Mouse (Mus musculus) liver, embryonic 15.5 days (tissue): ENCODE results near the gene Dennd1c. TPM values are rescaled to one million over a fixed set of nuclear protein-coding genes. Genes with fewer than 3 reads are reported as not detected.
A peak's percentile ranks its signal among the peaks of the same experiment; 100 is the strongest.

Source experiments
- ATAC-seq: fragments of 200-750 bp; cut with Nextera tagmentation; 2 replicates; pipeline ENCODE4 v1.8.0; 2017; ENCODE audit warnings: moderate number of reproducible peaks, mild to moderate bottlenecking, moderate library complexity; ENCODE audit not compliant: insufficient read depth
- H3K27ac ChIP-seq: fragments of 300-500 bp; sonication (generic); replicated peaks from 2 replicates; pipeline ENCODE4 v1.5.1; 2015; ENCODE audit warnings: mild to moderate bottlenecking, inconsistent platforms
- H3K27me3 ChIP-seq: fragments of 300-500 bp; sonication (generic); 2 replicates; pipeline ENCODE4 v1.6.1; 2015; ENCODE audit warnings: mild to moderate bottlenecking, inconsistent platforms
- H3K36me3 ChIP-seq: fragments of 300-500 bp; sonication (generic); replicated peaks from 2 replicates; pipeline ENCODE4 v1.6.1; 2015; ENCODE audit warnings: moderate library complexity, mild to moderate bottlenecking, inconsistent platforms
- H3K4me1 ChIP-seq: fragments of 300-500 bp; sonication (generic); replicated peaks from 2 replicates; pipeline ENCODE4 v1.6.1; 2015; ENCODE audit warnings: inconsistent platforms
- H3K4me2 ChIP-seq: fragments of 300-500 bp; sonication (generic); 2 replicates; pipeline ENCODE4 v1.6.1; 2015; ENCODE audit warnings: moderate library complexity, mild to moderate bottlenecking, inconsistent platforms
- H3K4me3 ChIP-seq: fragments of 300-500 bp; sonication (generic); replicated peaks from 2 replicates; pipeline ENCODE4 v1.5.1; 2015; ENCODE audit warnings: mild to moderate bottlenecking, inconsistent platforms
- H3K9ac ChIP-seq: fragments of 300-500 bp; sonication (generic); 2 replicates; pipeline ENCODE4 v1.6.1; 2015; ENCODE audit warnings: moderate library complexity, mild to moderate bottlenecking, inconsistent platforms
- H3K9me3 ChIP-seq: fragments of 300-500 bp; sonication (generic); replicated peaks from 2 replicates; pipeline ENCODE4 v1.6.1; 2016; ENCODE audit warnings: inconsistent platforms
- WGBS: fragments of 180-500 bp; shearing (Covaris S2); methylation state at CpG from one replicate; pipeline ENCODE4 v1.1.7; 2015; ENCODE audit warnings: mixed read lengths; ENCODE audit not compliant: insufficient replicate concordance; 5-methylcytosine and 5-hydroxymethylcytosine counted together
- polyA plus RNA-seq: library from polyadenylated mRNA; unstranded; fragments of >200 nt; fragmentation: Nextera tagmentation; extraction: Ambion mirVana; gene quantifications from 2 replicates; pipeline ENCODE4 v1.2.1, GENCODE M21; 2015

Gene Dennd1c
- polyA plus RNA-seq, 1 experiment from 2014 or later: 2.6 TPM

DNA sequence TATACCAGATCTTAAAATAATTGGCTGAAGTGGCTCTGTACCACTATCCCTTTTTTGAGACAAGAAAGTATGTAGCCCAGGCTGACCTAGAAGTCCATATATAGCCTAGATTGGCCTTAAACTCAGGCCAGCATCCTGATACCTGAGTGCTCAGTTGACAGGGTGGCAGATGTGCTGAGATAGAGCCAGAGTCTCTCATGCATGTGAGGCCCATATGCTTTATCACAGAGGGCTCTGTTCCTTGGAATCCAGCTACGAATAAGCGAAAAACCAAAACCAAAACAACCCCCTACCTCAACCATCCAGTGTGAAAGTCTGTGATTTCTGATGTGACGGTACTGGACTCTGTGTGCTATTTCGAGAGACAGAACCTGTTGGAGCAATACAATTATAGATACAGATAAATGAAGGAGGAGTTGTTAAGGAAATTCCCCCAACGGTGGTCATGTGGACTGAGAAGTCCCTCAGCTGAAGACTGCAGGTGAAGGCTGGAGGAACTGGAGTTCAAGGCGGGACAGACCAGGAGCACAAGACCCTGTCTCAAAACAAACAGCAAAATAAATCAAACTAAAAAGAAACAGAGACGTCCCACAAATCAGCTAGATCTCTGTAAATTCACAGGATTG is 29.8 kb upstream of the Dennd1c start:
- H3K27me3 ChIP-seq: peaks cover 45% of the 10 kb centered on the region
- no peak overlapping the region for H3K9ac ChIP-seq
- H3K27ac ChIP-seq: no peak overlapping the region
- peaks cover 10% of the 10 kb centered on the region for H3K4me1 ChIP-seq
- 56% methylated on average over 7 of the region's 7 CpGs for WGBS
- no peaks in the 10 kb centered on the region for H3K36me3 ChIP-seq
- H3K4me3 ChIP-seq: no peak overlapping the region
- ATAC-seq: no peak
- no peak overlapping the region for H3K4me2 ChIP-seq
- H3K9me3 ChIP-seq: no peaks in the 10 kb centered on the region

DNA sequence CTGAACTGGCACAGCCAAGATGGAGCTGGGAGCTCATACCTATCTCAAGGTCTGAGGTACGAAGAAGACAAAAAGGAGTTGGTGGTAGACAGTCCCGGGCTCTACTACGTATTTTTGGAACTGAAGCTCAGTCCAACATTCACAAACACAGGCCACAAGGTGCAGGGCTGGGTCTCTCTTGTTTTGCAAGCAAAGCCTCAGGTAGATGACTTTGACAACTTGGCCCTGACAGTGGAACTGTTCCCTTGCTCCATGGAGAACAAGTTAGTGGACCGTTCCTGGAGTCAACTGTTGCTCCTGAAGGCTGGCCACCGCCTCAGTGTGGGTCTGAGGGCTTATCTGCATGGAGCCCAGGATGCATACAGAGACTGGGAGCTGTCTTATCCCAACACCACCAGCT is 28.8 kb upstream of the Dennd1c start:
- 65% methylated on average over 5 of the region's 5 CpGs for WGBS

DNA sequence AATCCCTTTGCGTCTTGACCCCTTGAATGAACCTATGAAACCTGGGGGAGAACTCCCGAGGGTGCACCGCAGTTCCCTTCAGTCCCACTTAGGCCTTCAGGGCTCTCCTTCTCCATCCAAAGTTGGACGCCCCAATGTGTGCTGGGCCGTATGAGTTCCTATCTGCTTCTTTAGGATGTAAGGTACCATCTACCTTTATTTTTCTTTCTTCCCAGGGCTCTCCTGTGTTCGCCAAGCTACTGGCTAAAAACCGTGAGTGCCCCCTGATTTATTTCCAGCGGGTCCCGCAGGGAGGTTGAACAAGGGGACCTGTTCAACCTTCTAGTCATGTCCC is 27.7 kb upstream of the Dennd1c start:
- Histone ChIP-seq H3K27me3 (peaks cover 45% of the 10 kb centered on the region), H3K4me2 (peak overlapping the region; percentile 74), H3K9ac (no peak overlapping the region), H3K36me3 (no peaks in the 10 kb centered on the region), H3K27ac (no peak overlapping the region), H3K4me3 (peak overlapping the region; percentile 53), H3K9me3 (no peaks in the 10 kb centered on the region), H3K4me1 (peaks cover 10% of the 10 kb centered on the region)
- WGBS: 19% methylated on average over 9 of the region's 9 CpGs
- no peak for ATAC-seq

More for the DNA sequence above, 28.8 kb upstream of the Dennd1c start:
- Histone ChIP-seq H3K4me1 (peaks cover 10% of the 10 kb centered on the region), H3K4me3 (no peak overlapping the region), H3K9me3 (no peaks in the 10 kb centered on the region), H3K36me3 (no peaks in the 10 kb centered on the region), H3K27me3 (peaks cover 45% of the 10 kb centered on the region), H3K9ac (no peak overlapping the region), H3K4me2 (no peak overlapping the region), H3K27ac (no peak overlapping the region)
- ATAC-seq: no peak

DNA sequence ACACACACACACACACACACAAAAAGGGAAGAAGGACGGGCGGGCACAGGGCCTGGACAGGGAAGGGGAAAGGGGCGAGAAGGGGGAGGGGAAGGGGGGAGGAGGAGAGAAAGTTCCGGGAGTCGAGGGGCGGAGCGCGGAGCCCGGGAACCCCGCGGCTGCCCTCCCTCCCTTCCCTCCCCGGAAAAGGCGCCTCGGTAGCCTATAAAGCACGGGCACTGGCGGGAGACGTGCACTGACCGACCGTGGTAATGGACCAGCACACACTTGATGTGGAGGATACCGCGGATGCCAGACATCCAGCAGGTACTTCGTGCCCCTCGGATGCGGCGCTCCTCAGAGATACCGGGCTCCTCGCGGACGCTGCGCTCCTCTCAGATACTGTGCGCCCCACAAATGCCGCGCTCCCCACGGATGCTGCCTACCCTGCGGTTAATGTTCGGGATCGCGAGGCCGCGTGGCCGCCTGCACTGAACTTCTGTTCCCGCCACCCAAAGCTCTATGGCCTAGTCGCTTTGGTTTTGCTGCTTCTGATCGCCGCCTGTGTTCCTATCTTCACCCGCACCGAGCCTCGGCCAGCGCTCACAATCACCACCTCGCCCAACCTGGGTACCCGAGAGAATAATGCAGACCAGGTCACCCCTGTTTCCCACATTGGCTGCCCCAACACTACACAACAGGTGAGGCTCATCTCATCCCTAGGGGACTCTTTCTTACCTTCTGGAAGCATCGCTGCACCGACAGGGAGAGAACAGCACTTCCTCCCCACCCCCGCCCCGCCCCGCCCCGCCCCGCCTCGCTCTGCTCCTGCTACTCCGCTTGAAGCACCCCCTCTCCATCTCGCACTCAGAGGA is 27.1 kb upstream of the Dennd1c start, which contains the start of gene Tnfsf9:
Tnfsf9 (plus strand) TSS at position 145 of the 854 bp plus-strand sequence.
- H3K4me2 ChIP-seq: peak within 1 kb of the TSS; percentile 74
- H3K9ac ChIP-seq: no peak within 1 kb of the TSS
- 0 out of 2 replicates have a peak, but pooled peaks have one; percentile 42 for ATAC-seq
- WGBS: 1% methylated on average over 60 of the region's 61 CpGs
- H3K4me3 ChIP-seq: peak within 1 kb of the TSS; percentile 53
- H3K27me3 ChIP-seq: peaks cover 45% of the 10 kb centered on the region
- H3K36me3 ChIP-seq: no peaks in the 10 kb centered on the region
- H3K4me1 ChIP-seq: peaks cover 10% of the 10 kb centered on the region
- no peak within 1 kb of the TSS for H3K27ac ChIP-seq
- H3K9me3 ChIP-seq: no peaks in the 10 kb centered on the region

DNA sequence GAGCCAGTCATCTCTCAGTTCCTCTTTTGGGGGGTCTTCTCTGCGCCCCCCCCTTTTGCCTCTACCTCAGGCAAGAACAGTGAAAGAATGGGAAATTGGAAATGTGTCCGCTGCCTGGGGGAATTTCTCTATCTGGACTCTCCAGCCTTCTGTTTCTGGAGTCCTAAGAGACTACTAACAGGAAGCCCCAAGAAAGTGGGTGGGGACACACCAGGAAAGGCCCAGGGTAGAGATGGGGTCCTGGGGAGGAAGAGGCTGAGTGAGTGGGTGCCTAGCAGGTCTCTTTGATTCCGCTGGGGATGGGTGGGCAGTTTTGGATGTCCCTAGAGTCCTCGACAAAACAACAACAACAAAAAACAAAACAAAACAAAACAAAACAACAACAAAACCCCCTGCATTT is 26.2 kb upstream of the Dennd1c start:
- no peak overlapping the region for H3K9ac ChIP-seq
- H3K36me3 ChIP-seq: no peaks in the 10 kb centered on the region
- no peak for ATAC-seq
- H3K4me3 ChIP-seq: peak overlapping the region; percentile 53
- 28% methylated on average over 4 of the region's 4 CpGs for WGBS
- peaks cover 43% of the 10 kb centered on the region for H3K27me3 ChIP-seq
- peaks cover 10% of the 10 kb centered on the region for H3K4me1 ChIP-seq
- peak overlapping the region; percentile 74 for H3K4me2 ChIP-seq
- no peaks in the 10 kb centered on the region for H3K9me3 ChIP-seq
- no peak overlapping the region for H3K27ac ChIP-seq

DNA sequence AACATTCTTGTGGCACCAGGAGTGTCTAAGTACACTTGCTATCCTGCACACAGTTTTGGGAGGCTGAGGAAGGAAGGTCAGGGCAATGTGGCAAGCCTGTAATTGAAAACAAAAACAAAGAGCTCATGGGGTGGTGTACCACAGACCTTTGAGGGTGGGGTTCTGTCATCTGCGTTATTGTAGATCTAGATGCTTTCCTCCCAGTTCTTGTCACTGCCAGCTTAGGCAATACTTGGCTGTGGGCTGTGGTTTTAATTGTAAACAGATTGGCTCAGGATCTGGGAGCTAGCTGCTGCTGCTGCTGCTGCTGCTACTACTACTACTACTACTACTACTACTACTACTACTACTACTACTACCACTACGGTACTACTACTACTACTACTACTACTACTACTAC is 24.0 kb upstream of the Dennd1c start:
- no peak overlapping the region for H3K4me2 ChIP-seq
- peaks cover 13% of the 10 kb centered on the region for H3K4me1 ChIP-seq
- H3K9me3 ChIP-seq: no peaks in the 10 kb centered on the region
- H3K4me3 ChIP-seq: no peak overlapping the region
- H3K27me3 ChIP-seq: peaks cover 37% of the 10 kb centered on the region
- WGBS: 52% methylated on average over 2 of the region's 2 CpGs
- no peak for ATAC-seq
- no peak overlapping the region for H3K9ac ChIP-seq
- no peak overlapping the region for H3K27ac ChIP-seq
- no peaks in the 10 kb centered on the region for H3K36me3 ChIP-seq

DNA sequence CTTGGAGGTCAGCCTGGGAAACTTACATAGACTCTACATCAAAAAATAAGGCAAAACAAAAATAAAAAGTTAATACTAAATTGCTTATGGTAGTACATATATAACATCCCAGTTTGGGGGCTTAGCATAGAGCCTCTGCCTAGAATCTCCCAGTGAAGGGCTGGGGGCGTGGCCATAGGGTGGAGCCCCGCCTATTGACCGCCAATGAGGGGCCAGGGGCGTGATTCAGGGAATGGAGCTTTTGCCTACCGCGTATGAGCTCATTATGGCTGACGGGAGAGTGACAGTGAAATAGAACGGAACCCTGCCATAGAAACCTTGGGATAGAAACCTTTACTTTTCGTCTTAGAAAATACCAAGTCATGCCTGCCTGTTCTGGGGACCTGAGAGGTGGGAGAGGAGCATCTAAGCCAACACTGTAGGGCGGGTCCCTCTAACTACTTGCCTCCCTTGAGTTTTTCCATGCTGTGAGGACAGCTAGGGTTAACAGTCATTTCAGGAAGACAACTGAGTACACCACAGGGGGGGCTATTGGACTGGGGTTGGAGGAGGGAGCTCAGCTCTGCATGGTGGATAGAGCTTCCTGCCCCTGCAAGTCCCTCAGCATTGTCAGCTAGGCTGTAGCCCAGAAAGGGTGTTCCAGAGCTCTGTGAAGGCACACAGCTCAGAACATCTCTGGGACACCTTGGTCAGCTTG is 21.5 kb upstream of the Dennd1c start:
- Histone ChIP-seq H3K9me3 (no peaks in the 10 kb centered on the region), H3K9ac (no peak overlapping the region), H3K4me3 (no peak overlapping the region), H3K27ac (no peak overlapping the region), H3K4me1 (peaks cover 12% of the 10 kb centered on the region), H3K4me2 (peak overlapping the region; percentile 23; the same call in 1 of the 2 replicates), H3K36me3 (no peaks in the 10 kb centered on the region), H3K27me3 (peaks cover 16% of the 10 kb centered on the region)
- peak; percentile 40; the same call in 1 of the 2 replicates for ATAC-seq
- WGBS: 5% methylated on average over 10 of the region's 10 CpGs

DNA sequence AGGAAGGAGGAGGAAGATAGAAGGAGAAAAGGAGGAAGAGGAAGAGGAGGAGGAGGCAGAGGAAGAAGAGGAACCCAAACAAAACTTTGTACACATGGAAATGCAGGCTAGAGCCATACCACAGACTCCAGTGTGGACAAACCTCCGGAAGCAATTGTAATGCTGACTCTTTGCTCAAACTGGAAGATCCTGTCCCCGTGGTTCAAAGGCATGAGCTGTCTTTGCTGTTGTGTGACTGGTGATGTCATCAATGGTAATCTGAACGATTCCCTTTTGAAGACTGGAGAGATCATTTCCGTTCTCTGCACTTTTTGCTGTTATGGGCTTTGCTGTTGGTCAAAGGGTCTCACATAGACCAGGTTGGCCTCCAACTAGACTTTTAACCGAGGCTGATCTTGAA is 20.0 kb upstream of the Dennd1c start:
- Histone ChIP-seq H3K36me3 (no peaks in the 10 kb centered on the region), H3K4me2 (no peak overlapping the region), H3K27ac (no peak overlapping the region), H3K9me3 (no peaks in the 10 kb centered on the region), H3K4me3 (no peak overlapping the region), H3K27me3 (peaks cover 4% of the 10 kb centered on the region; the same call in 1 of the 2 replicates), H3K4me1 (peaks cover 12% of the 10 kb centered on the region), H3K9ac (no peak overlapping the region)
- no peak for ATAC-seq
- WGBS: 41% methylated on average over 5 of the region's 5 CpGs

DNA sequence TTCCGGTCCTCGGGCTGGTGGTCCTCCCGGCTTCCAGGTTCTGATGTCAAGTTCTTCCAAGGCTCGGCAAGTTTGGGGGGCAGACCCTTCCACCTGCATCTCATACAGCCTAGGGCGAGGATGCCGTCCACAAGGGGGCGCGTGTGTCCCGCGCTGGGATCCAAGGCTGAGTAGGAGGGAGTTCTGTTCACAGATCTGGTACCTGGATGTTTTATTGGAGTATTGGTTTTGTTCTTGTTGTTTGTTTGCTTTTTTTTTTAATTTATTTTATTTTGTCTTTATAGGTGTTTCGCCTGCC is 18.3 kb upstream of the Dennd1c start:
- no peak overlapping the region for H3K9ac ChIP-seq
- peak overlapping the region; percentile 17; the same call in 1 of the 2 replicates for H3K4me3 ChIP-seq
- no peaks in the 10 kb centered on the region for H3K9me3 ChIP-seq
- peak overlapping the region; percentile 44 for H3K4me2 ChIP-seq
- peaks cover 4% of the 10 kb centered on the region; the same call in 1 of the 2 replicates for H3K27me3 ChIP-seq
- H3K4me1 ChIP-seq: peaks cover 12% of the 10 kb centered on the region
- WGBS: 0% methylated on average over 11 of the region's 11 CpGs
- no peak overlapping the region for H3K27ac ChIP-seq
- ATAC-seq: peak; percentile 67
- no peaks in the 10 kb centered on the region for H3K36me3 ChIP-seq

DNA sequence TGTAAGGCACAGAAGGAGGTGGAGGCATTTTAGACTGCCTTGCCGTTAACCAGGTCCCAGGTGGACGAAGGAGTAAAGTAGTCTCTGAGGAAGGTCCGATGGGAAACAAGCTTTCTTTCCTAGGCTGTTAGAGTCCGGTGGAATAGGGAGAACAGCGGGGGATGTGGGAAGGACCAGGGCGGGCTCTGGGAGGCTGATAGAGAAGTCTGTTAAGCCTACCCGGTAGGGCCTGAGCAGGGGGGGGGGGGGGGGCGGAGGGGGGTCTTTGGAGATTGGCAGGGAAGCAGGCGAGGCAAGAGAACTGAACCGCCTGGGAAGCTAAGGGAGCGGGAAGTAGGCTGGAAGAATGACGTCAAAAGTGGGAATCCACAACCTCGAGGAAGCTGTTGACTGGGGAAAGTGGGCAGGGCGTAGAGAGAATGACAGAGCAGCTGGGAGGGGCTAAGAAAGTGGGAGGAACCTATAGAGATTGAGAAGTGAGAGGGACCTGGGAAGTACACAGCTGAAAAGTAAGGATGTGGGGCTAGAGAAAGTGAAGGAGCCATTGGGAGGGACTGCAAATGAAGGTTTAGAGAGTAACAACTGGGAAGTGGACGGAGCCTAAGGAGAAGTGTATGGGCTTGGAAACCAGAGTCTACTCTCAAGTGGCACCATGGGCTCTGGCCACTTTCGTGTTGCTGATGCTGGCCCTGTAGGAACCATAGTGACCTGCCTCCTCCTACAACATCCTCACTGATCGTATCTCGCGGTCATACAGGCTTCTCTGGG is 17.7 kb upstream of the Dennd1c start:
- Histone ChIP-seq H3K4me3 (peak overlapping the region; percentile 17; the same call in 1 of the 2 replicates), H3K9ac (no peak overlapping the region)
- 6% methylated on average over 18 of the region's 19 CpGs for WGBS

More for the DNA sequence above, 17.7 kb upstream of the Dennd1c start:
- peaks cover 4% of the 10 kb centered on the region; the same call in 1 of the 2 replicates for H3K27me3 ChIP-seq
- H3K4me1 ChIP-seq: peaks cover 12% of the 10 kb centered on the region
- ATAC-seq: peak; percentile 51
- H3K36me3 ChIP-seq: no peaks in the 10 kb centered on the region
- no peak overlapping the region for H3K27ac ChIP-seq
- H3K9me3 ChIP-seq: no peaks in the 10 kb centered on the region
- H3K4me2 ChIP-seq: peak overlapping the region; percentile 44
